Mouse (Mus musculus): ENCODE measurements around the gene Cep19. TPM values are rescaled to one million over a fixed set of nuclear protein-coding genes. Genes with fewer than 3 reads are reported as not detected.
"Not testable (repeated sequence)": the region's sequence is repeated elsewhere in the genome, so short reads cannot be mapped to it uniquely, and the experiment has no call there.

Cep19 gene
- polyA plus RNA-seq, 1 experiment from 2014 or later: 50.9 TPM

DNA sequence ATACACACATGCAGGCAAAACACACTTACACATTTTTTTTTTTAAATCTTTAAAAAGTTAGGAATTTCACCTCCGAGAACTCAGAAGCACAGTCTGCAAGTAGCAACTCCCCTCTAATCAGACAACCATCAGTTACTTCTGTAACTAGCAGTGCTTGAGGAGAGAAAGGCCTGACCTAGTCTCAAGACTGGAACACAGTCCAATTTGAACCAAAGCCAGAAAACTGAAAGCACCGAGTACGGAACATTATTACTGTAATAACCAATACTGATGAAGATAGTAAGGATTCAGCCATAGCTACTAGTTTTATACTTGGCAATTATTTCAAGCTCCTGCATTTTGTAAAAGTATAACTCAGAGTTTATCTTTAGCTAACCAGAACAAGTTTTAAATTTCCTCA lies 23.2 kb upstream of the Cep19 start:
- Histone ChIP-seq H3K4me1 (ENCODE audit: control insufficient read depth, insufficient read depth, low read length) (peaks cover 17% of the 10 kb centered on the region; the same call in 1 of the 2 replicates), H3K4me3 (ENCODE audit: low read depth, low read length) (no peak overlapping the region), H3K36me3 (ENCODE audit: control insufficient read depth, insufficient read depth, low read length) (no peaks in the 10 kb centered on the region), H3K4me2 (ENCODE audit: low read depth, low read length) (no peak overlapping the region), H3K27ac (ENCODE audit: low read depth, low read length) (no peak overlapping the region), H3K9ac (replicated peaks; ENCODE audit: low read depth, low read length) (no peak overlapping the region), H3K27me3 (ENCODE audit: control insufficient read depth, insufficient read depth, low read length) (no peaks in the 10 kb centered on the region), H3K9me3 (ENCODE audit: control insufficient read depth, low read length) (no peaks in the 10 kb centered on the region)
- 77% methylated on average over 3 of the region's 3 CpGs for WGBS
- ATAC-seq (ENCODE audit: low read depth): no peak

DNA sequence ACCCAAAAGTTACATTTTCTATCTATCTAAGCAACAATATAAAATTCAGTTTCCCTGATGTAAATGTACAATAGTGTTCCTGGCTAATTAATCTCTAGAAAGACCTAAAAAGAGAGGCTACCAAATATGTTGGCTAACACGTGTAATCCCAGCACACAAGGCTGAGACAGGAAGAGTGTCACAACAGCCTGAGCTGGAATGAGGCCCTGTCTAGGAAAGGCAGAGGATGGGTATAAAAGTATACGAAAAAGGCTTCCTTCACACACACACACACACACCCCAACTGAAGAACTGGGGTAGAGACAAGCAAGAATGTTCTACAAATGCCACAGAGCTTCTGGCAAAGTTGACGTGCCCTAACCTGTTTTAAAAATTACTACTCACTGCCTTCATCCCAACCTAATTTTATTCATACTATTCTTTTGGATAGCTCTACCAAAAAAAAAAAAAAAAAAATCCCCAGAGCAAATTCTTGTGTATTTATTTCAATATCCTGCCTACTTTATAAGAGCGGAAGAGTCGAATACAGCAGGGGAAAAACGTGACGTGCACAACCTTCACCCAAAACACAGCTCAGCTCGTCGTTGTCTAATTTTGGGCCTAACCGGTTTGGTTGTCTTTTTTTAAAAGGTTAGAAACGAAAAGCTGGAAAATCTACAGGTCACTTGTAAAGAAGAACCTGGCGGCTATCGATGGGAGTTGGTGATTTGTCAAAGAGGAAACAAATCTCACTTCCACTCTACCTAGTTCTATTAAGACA lies 21.8 kb upstream of the Cep19 start:
- Histone ChIP-seq H3K36me3 (ENCODE audit: control insufficient read depth, insufficient read depth, low read length) (no peaks in the 10 kb centered on the region), H3K27me3 (ENCODE audit: control insufficient read depth, insufficient read depth, low read length) (no peaks in the 10 kb centered on the region), H3K4me1 (ENCODE audit: control insufficient read depth, insufficient read depth, low read length) (peaks cover 17% of the 10 kb centered on the region; the same call in 1 of the 2 replicates), H3K9ac (replicated peaks; ENCODE audit: low read depth, low read length) (peak overlapping the region; percentile 89; the same call in 1 of the 2 replicates), H3K27ac (ENCODE audit: low read depth, low read length) (no peak overlapping the region), H3K9me3 (ENCODE audit: control insufficient read depth, low read length) (no peaks in the 10 kb centered on the region), H3K4me2 (ENCODE audit: low read depth, low read length) (peak overlapping the region; percentile 75), H3K4me3 (ENCODE audit: low read depth, low read length) (peak overlapping the region; percentile 98)
- 12% methylated on average over 13 of the region's 13 CpGs for WGBS
- no peak for ATAC-seq (ENCODE audit: low read depth)

DNA sequence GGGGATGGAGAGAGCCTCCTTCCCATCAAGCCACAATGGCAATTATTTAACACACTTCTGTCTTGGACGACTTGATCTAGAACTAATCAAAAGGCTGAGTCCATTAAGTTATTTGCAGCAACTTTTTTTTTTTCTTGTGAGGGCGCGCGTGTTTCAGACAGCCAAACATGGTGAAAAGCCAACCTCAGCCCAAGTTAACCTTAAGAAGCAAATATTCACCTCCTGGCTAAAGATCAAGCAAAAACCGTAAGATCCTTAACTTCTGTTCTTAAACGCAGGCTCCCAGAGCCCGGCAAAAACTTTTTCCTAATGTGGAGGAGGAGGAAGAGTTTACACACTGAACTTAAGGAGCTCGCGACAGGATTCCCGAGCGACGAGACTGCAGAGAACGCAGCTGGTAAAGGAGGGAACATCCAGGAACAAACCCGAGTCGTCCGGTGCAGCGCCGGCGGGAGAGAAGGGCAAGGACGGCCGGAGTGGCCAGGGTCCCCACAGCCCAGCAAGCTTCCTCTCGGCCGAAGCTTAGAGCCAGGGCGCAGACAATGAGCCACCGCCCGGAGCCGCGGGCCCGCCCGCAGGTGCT lies 21.1 kb upstream of the Cep19 start:
- H3K27me3 ChIP-seq (ENCODE audit: control insufficient read depth, insufficient read depth, low read length): no peaks in the 10 kb centered on the region

DNA sequence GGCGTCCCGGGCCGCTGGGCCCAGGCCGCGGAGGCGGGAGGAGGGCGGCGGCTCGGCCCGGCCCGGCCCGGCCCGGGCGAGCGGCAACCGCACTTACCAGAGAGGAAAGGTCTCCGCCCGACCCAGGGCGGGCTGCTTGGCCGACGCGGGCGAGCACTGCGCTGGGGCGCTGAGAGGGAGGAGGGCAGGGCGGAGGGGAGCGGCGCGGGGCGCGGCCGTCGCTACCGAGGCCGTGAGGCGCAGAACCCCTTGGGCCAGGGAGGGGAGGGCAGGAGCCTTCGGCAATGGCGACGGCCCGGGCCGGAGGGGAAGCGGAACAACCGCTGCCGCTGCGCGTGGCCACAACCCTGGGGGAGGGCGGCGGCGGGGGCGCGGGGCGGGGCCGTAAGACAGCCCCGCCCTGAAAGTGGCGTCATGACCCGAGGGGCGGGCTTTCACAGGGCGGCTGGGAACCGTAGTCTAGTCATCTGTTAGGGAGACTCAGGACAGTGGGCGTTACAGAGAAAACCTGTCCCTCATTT lies 20.5 kb upstream of the Cep19 start, which contains the start of gene Pak2:
Pak2 (minus strand) TSS at position 352 of the 521 bp plus-strand sequence.
- Histone ChIP-seq H3K27ac (ENCODE audit: low read depth, low read length) (peak within 1 kb of the TSS; percentile 91), H3K4me1 (ENCODE audit: control insufficient read depth, insufficient read depth, low read length) (peaks cover 17% of the 10 kb centered on the region; the same call in 1 of the 2 replicates), H3K9me3 (ENCODE audit: control insufficient read depth, low read length) (no peaks in the 10 kb centered on the region), H3K4me3 (ENCODE audit: low read depth, low read length) (peak within 1 kb of the TSS; percentile 98), H3K4me2 (ENCODE audit: low read depth, low read length) (peak within 1 kb of the TSS; percentile 75), H3K36me3 (ENCODE audit: control insufficient read depth, insufficient read depth, low read length) (no peaks in the 10 kb centered on the region), H3K9ac (replicated peaks; ENCODE audit: low read depth, low read length) (peak within 1 kb of the TSS; percentile 89), H3K27me3 (ENCODE audit: control insufficient read depth, insufficient read depth, low read length) (no peaks in the 10 kb centered on the region)
- WGBS: under 1% methylated on average over 40 of the region's 60 CpGs
- ATAC-seq (ENCODE audit: low read depth): peak; percentile 98

More for the DNA sequence above, 21.1 kb upstream of the Cep19 start:
- ATAC-seq (ENCODE audit: low read depth): no peak
- Histone ChIP-seq H3K4me2 (ENCODE audit: low read depth, low read length) (peak overlapping the region; percentile 75), H3K4me1 (ENCODE audit: control insufficient read depth, insufficient read depth, low read length) (peaks cover 17% of the 10 kb centered on the region; the same call in 1 of the 2 replicates), H3K9ac (replicated peaks; ENCODE audit: low read depth, low read length) (peak overlapping the region; percentile 89), H3K9me3 (ENCODE audit: control insufficient read depth, low read length) (no peaks in the 10 kb centered on the region), H3K36me3 (ENCODE audit: control insufficient read depth, insufficient read depth, low read length) (no peaks in the 10 kb centered on the region), H3K4me3 (ENCODE audit: low read depth, low read length) (peak overlapping the region; percentile 98), H3K27ac (ENCODE audit: low read depth, low read length) (peak overlapping the region; percentile 91)
- under 1% methylated on average over 30 of the region's 30 CpGs for WGBS

DNA sequence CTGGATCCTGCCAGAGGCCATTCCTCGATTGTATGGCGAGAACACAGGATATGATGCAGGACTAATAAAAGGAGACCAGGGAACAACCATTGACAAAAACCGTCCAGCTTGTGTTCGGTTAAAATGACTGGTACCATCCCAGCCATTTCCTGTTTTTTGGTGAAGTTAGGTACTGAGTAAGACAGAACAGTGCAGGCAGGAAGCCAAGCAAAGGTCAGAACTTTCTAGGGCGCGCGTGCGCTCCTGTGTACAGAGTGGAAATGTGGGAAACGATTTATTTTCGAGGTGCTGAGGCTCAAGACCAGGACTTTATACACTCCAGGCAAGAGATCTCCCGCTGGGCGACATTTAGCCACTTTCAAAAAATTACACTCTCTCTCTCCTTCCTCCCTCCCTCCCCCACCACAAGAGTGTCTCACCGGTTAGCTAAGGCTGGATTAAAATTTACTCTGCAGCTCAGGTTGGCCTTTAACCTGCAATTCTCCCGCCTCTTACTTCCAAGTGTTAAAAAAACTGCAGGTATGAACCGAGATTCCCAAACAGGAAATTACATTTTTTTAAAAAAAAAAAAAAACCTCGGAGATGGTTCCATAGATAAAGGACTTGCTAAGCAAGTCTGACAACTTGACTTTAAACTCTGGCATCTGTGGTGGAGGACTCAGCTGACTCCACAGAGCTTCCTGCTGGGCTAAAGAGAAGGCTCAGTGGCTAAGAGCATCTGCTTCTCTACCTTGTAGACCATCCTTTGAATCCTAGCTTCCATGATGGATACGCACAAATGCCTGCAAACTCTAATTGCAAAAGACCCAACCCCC lies 11.8 kb upstream of the Cep19 start:
- Histone ChIP-seq H3K9me3 (ENCODE audit: control insufficient read depth, low read length) (no peaks in the 10 kb centered on the region), H3K4me2 (ENCODE audit: low read depth, low read length) (no peak overlapping the region), H3K27me3 (ENCODE audit: control insufficient read depth, insufficient read depth, low read length) (no peaks in the 10 kb centered on the region), H3K9ac (replicated peaks; ENCODE audit: low read depth, low read length) (no peak overlapping the region), H3K36me3 (ENCODE audit: control insufficient read depth, insufficient read depth, low read length) (peaks cover 43% of the 10 kb centered on the region), H3K27ac (ENCODE audit: low read depth, low read length) (no peak overlapping the region), H3K4me3 (ENCODE audit: low read depth, low read length) (no peak overlapping the region), H3K4me1 (ENCODE audit: control insufficient read depth, insufficient read depth, low read length) (no peaks in the 10 kb centered on the region)
- WGBS: 91% methylated on average over 17 of the region's 17 CpGs
- no peak for ATAC-seq (ENCODE audit: low read depth)

DNA sequence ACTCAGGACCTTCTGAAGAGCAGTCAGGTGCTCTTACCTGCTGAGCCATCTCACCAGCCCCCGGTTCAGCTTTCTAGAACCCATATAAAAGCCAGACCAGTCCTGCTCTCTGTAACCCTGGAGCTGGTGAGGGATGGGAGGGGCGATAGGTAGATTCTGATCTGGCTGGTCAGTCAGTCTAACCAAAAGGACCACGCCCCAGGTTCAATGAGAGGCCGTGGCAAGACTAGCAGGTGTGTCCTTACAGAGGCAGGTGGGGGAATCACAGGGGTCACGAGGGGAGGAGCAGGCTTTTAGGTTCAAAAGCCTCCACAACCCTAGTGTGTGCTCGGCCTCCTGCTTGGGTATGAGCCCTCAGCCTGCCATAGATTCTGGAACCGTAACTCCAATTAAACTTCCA lies 8.1 kb upstream of the Cep19 start:
- 98% methylated on average over 7 of the region's 7 CpGs for WGBS
- Histone ChIP-seq H3K27ac (ENCODE audit: low read depth, low read length) (no peak overlapping the region), H3K4me1 (ENCODE audit: control insufficient read depth, insufficient read depth, low read length) (no peaks in the 10 kb centered on the region), H3K27me3 (ENCODE audit: control insufficient read depth, insufficient read depth, low read length) (no peaks in the 10 kb centered on the region), H3K9me3 (ENCODE audit: control insufficient read depth, low read length) (no peaks in the 10 kb centered on the region), H3K4me3 (ENCODE audit: low read depth, low read length) (no peak overlapping the region), H3K9ac (replicated peaks; ENCODE audit: low read depth, low read length) (no peak overlapping the region), H3K36me3 (ENCODE audit: control insufficient read depth, insufficient read depth, low read length) (peaks cover 25% of the 10 kb centered on the region), H3K4me2 (ENCODE audit: low read depth, low read length) (no peak overlapping the region)
- no peak for ATAC-seq (ENCODE audit: low read depth)

DNA sequence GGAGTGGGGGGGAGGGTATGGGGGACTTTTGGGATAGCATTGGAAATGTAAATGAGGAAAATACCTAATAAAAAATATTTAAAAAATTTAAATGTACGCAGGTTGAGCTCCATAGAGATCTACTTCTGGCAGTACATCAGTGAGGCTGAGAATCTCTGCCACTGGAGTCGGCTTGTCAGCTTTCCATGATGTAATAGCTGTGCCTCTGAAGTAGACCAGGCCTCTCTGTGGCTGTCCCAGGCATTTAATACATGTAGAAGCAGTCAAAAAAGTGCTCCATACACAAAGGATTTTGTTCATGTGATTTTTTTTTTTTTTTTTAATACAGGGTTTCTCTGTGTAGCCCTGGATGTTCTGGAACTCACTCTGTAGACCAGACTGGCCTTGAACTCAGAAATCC lies 1.8 kb upstream of the Cep19 start:
- not testable (repeated sequence) for H3K9ac ChIP-seq (replicated peaks; ENCODE audit: low read depth, low read length); H3K4me2 ChIP-seq (ENCODE audit: low read depth, low read length); H3K4me3 ChIP-seq (ENCODE audit: low read depth, low read length); H3K36me3 ChIP-seq (ENCODE audit: control insufficient read depth, insufficient read depth, low read length); H3K27ac ChIP-seq (ENCODE audit: low read depth, low read length); ATAC-seq (ENCODE audit: low read depth); H3K9me3 ChIP-seq (ENCODE audit: control insufficient read depth, low read length); H3K27me3 ChIP-seq (ENCODE audit: control insufficient read depth, insufficient read depth, low read length)
- WGBS: 95% methylated on average over 2 of the region's 2 CpGs
- H3K4me1 ChIP-seq (ENCODE audit: control insufficient read depth, insufficient read depth, low read length): peaks cover 10% of the 10 kb centered on the region

DNA sequence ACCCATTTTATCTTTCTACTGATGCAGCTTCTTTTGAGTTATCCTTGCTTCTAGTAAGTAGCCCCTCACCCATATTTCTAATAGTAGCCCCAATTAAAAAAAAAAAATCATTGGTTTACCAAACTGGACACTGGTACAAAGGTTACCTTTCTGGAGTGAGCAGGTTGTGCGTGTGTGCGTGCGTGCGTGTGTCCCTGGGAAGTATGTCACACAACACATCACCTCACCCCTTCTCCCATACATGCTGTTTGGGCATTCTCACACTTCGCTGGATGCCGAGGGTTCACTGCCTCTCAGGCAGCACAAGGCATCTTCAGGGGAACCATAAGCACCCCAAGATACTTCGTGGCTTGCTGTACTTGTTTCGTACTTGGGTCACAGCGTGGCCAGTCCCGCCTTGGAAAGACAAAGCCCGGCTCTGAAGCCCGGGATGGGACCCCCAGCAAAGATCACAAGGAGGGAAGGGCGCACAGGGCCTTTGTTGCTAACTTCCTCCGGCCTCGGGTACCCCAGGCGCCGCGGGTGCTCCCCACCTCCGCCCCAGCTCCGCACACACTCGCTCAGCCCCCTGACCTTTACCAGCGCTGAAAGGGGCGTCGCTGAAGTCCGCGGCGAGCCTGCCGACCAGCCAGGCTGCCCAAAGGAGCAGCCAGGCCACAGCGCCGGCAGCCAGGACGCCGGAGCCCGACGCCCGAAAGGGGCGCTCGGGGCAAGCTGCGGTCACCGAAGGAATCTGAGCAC lies 533 bp upstream of the Cep19 start:
- Histone ChIP-seq H3K9ac (replicated peaks; ENCODE audit: low read depth, low read length) (peak overlapping the region; percentile 74), H3K27me3 (ENCODE audit: control insufficient read depth, insufficient read depth, low read length) (no peaks in the 10 kb centered on the region), H3K4me2 (ENCODE audit: low read depth, low read length) (peak overlapping the region; percentile 75), H3K27ac (ENCODE audit: low read depth, low read length) (peak overlapping the region; percentile 71), H3K4me3 (ENCODE audit: low read depth, low read length) (peak overlapping the region; percentile 93), H3K9me3 (ENCODE audit: control insufficient read depth, low read length) (no peaks in the 10 kb centered on the region), H3K4me1 (ENCODE audit: control insufficient read depth, insufficient read depth, low read length) (peaks cover 10% of the 10 kb centered on the region), H3K36me3 (ENCODE audit: control insufficient read depth, insufficient read depth, low read length) (no peaks in the 10 kb centered on the region)
- peak; percentile 78 for ATAC-seq (ENCODE audit: low read depth)
- under 1% methylated on average over 39 of the region's 39 CpGs for WGBS

Measured in neural tube, embryonic 14.5 days (tissue).